ENCODE assay signal across 18 mouse cellular contexts in the genomic region with DNA sequence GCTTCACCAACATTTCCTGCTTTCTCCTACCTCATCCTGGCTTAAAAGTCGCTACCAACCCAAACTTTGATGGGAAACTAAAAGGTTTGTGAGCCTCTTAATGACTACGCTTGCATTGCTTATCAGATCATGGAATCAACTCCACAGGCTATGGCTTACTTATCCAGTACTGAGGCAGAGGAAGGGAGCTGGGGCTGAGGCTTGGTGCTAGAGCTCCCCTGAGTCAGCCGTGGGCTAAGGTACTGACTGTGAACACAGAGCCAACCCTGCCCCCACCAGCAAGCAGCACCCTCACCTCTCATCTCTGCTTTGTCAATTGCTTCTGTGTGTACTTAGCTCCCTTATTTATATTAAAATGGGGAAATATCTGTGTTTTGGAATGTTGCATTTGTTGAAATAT.
"Had no signal": no experiment of that assay in that cellular context is flagged by ENCODE, and none has a peak within 500 bp of the region (broad histone marks: within the 10 kb centered on the region; RNA-seq: fewer than 3 reads in every experiment).

No protein-coding gene starts in this region.

- H3K9ac ChIP-seq: liver, embryonic 15.5 days; liver, postnatal 0 days; lung, embryonic 15.5 days; midbrain, embryonic 13.5 days; midbrain, embryonic 15.5 days; neural tube, embryonic 12.5 days; stomach, embryonic 15.5 days had no signal

- DNase-seq: liver, postnatal 0 days; lung, adult 2 months; lung, postnatal 14 days; lung, postnatal 36 days; right cerebral cortex, postnatal 14 days; thymus, adult 2 months; thymus, postnatal 25 days; thymus, postnatal 4 days had no signal

- H3K27ac ChIP-seq: liver, embryonic 15.5 days; lung, embryonic 15.5 days; macrophage; midbrain, embryonic 13.5 days; midbrain, embryonic 15.5 days; neural tube, embryonic 12.5 days; stomach, embryonic 15.5 days; stomach, postnatal 0 days had no signal

- H3K36me3 ChIP-seq: liver, embryonic 15.5 days; lung, embryonic 15.5 days; stomach, embryonic 15.5 days had no signal

- H3K4me1 ChIP-seq: liver, embryonic 15.5 days; lung, embryonic 15.5 days; midbrain, embryonic 13.5 days; midbrain, embryonic 15.5 days; neural tube, embryonic 12.5 days; stomach, embryonic 15.5 days had no signal

- H3K4me2 ChIP-seq: liver, embryonic 15.5 days; lung, embryonic 15.5 days; midbrain, embryonic 11.5 days; midbrain, embryonic 13.5 days; midbrain, embryonic 15.5 days; neural tube, embryonic 12.5 days; stomach, embryonic 15.5 days had no signal

- H3K27me3 ChIP-seq: liver, embryonic 15.5 days; lung, embryonic 15.5 days; midbrain, embryonic 13.5 days; midbrain, embryonic 15.5 days; neural tube, embryonic 12.5 days; stomach, embryonic 15.5 days had no signal

- H3K9me3 ChIP-seq: liver, embryonic 15.5 days; lung, embryonic 15.5 days; midbrain, embryonic 13.5 days; midbrain, embryonic 15.5 days; neural tube, embryonic 12.5 days; stomach, embryonic 15.5 days had no signal

- ATAC-seq: liver, postnatal 0 days; lung, postnatal 0 days; midbrain, embryonic 13.5 days; midbrain, embryonic 15.5 days had no signal

- H3K4me3 ChIP-seq: liver, embryonic 15.5 days; lung, embryonic 15.5 days; midbrain, embryonic 13.5 days; midbrain, embryonic 15.5 days; neural tube, embryonic 12.5 days; stomach, embryonic 15.5 days had no signal
